Mouse (Mus musculus) telencephalon, adult 2 months (tissue): ENCODE measurements at regions not wholly inside any gene's neighbourhood (a gene's known extent, or its start where the extent isn't known, plus 50 kb on each side); places are given as distances from the start of the nearest gene placed in this dataset.
A peak's percentile ranks its signal among the peaks of the same experiment; 100 is the strongest.

ENCODE experiments used
- DNase-seq: peaks from one replicate; pipeline ENCODE4 v3.0.0-alpha.2; 2011; ENCODE audit warnings: low read depth, low spot score

GRCm38 (mm10) chr1:137133734-137134133, 173.5 kb upstream of the Nr5a2 start:
- DNase-seq = no peak

- DNase-seq = no peak
Measured at GRCm38 (mm10) chr1:137130264-137130663, 170.0 kb upstream of the Nr5a2 start.

GRCm38 (mm10) chr1:137129116-137129515, 168.9 kb upstream of the Nr5a2 start:
- DNase-seq = no peak

GRCm38 (mm10) chr1:137117866-137118265, 157.6 kb upstream of the Nr5a2 start:
- no peak for DNase-seq

- no peak for DNase-seq
Measured at GRCm38 (mm10) chr1:137106444-137106843, 146.2 kb upstream of the Nr5a2 start.

GRCm38 (mm10) chr1:137091762-137092161, 131.5 kb upstream of the Nr5a2 start:
- DNase-seq = peak; percentile 33

GRCm38 (mm10) chr1:137088148-137088547, 127.9 kb upstream of the Nr5a2 start:
- DNase-seq = no peak

GRCm38 (mm10) chr1:137086766-137087165, 126.5 kb upstream of the Nr5a2 start:
- DNase-seq = no peak

GRCm38 (mm10) chr1:137083500-137083899, 123.3 kb upstream of the Nr5a2 start:
- DNase-seq = no peak

GRCm38 (mm10) chr1:137079401-137080003, 119.3 kb upstream of the Nr5a2 start:
- DNase-seq = no peak

GRCm38 (mm10) chr1:137074787-137075186, 114.5 kb upstream of the Nr5a2 start:
- DNase-seq = peak; percentile 85

GRCm38 (mm10) chr1:137073857-137074572, 113.8 kb upstream of the Nr5a2 start:
- no peak for DNase-seq

GRCm38 (mm10) chr1:137060914-137061313, 100.7 kb upstream of the Nr5a2 start:
- DNase-seq = no peak

- DNase-seq = no peak
Measured at GRCm38 (mm10) chr1:137053134-137053533, 92.9 kb upstream of the Nr5a2 start.

- DNase-seq = no peak
Measured at GRCm38 (mm10) chr1:137051515-137051914, 91.3 kb upstream of the Nr5a2 start.

GRCm38 (mm10) chr1:137044076-137044475, 83.8 kb upstream of the Nr5a2 start:
- peak; percentile 41 for DNase-seq

- no peak for DNase-seq
Measured at GRCm38 (mm10) chr1:137042414-137043010, 82.3 kb upstream of the Nr5a2 start.

- no peak for DNase-seq
Measured at GRCm38 (mm10) chr1:137040898-137041297, 80.7 kb upstream of the Nr5a2 start.

- no peak for DNase-seq
Measured at GRCm38 (mm10) chr1:137034586-137034985, 74.3 kb upstream of the Nr5a2 start.

GRCm38 (mm10) chr1:137033679-137034078, 73.4 kb upstream of the Nr5a2 start:
- DNase-seq = no peak

- no peak for DNase-seq
Measured at GRCm38 (mm10) chr1:137023706-137024105, 63.5 kb upstream of the Nr5a2 start.

- DNase-seq = no peak
Measured at GRCm38 (mm10) chr1:137020528-137020927, 60.3 kb upstream of the Nr5a2 start.

GRCm38 (mm10) chr1:137017642-137018041, 57.4 kb upstream of the Nr5a2 start:
- no peak for DNase-seq
